Mouse (Mus musculus): ENCODE data around the gene Nlrp6.
"Not testable (repeated sequence)": the region's sequence is repeated elsewhere in the genome, so short reads cannot be mapped to it uniquely, and the experiment has no call there.

Gene Nlrp6

DNA sequence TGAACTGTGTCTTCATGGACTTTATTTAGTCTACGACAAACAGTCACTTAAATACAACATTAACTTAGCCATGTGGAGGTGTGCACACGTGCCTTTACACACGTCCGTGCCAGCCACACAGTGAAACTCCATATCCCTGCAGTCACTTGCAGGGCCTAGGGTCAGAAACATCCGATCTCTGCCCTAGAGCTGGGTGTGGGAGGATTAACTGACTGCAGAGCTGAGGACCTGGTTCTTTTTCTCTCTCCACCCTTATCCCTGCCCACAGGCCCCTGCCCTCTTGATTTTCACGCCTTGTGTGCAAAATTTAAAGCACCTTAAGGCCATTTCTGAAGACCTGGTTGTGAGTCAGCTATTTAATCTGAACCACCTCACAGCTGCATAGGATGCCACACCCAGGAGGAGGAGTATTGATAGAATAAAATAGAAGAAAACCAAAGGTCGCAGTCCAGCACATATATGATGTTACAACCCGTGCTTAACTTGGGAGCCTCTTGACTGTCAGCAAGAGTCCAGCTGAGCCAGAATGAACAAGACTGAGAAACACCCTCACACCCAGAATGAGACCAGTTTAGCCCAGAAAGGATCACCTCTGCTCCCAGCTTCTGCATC lies at the start of gene Nlrp6:
Nlrp6 (plus strand) TSS at position 485 of the 612 bp plus-strand sequence.
- DNase-seq (ENCODE audit: low read depth) = no peak

DNA sequence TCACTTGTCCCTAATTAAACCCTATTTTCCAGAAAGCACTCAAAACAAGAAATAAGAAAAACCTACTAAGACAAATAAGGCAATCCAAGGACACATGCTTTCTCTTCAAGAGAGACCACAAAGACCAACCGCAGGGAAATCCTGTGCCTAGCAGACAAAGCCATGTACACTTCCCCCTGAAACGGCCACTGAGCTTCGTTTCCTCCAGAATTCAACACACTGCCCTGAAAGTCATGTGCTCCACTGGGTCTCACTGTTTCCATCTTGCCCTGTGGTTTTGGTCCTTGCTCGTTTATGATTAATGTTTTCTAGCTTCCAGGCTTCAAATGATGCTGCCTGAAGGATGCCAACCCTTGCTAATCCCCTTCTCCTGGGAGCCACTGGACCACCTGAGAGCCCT lies 46.5 kb upstream of the Nlrp6 start:
- DNase-seq (ENCODE audit: low read depth) = no peak

DNA sequence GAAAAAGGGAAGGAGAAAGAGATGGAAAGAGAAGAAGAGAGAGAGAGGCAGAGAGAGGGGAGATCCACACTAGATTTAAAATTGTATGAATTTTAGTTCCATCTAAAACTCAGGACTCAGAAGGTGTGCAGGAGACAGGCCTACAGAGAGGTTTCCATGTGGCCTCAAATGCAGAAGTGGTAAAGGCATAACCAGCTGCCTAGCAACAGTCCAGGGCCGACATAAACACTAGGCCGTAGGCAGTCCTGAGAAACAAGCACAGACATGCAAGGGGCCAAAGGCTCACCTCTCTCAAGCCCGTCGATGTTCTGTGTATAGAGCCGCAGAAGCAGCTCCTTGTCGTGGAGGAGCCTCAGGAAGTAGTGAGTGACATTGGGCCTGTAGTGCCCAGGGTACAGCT lies 43.3 kb upstream of the Nlrp6 start:
- DNase-seq (ENCODE audit: low read depth) = no peak

DNA sequence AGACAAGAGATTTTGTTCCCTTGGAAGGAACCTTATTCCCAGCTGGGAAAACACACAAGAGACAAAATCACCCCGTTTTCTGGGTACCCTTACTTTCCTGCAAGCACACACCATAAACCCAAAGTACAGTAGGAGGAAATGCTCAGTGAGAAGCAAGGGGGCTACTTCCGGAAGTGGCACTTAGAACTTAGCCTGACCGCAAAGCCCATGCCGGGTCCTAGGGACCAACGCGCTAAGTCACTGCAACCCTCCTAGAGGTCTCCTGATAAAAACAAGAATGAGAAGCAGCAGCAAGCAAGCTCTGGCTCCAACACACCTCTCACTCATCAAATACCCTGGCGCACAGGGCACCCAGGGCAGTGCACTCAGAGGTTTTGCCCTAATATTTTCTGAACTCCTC lies 41.3 kb upstream of the Nlrp6 start:
- no peak for DNase-seq (ENCODE audit: low read depth)

DNA sequence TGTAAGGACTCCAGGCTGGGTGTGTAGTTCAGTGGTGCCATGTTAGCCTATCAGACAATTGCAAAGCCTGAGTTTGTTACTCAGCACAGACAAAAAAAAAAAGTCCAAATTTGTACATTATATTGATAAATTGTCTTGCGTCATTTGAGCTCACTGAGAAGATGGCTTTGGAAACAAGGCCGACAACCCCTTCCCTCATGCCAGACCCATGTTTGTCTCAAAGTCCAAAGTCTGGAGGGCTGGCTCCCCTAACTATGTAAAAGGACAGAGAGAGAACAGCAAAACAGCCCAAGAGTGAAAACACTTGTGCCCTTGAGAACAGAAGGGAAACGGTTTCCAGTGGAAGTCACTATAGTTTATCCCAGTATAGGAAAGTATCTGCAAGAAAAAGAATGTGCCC lies 40.3 kb upstream of the Nlrp6 start:
- DNase-seq (ENCODE audit: low read depth) = no peak

DNA sequence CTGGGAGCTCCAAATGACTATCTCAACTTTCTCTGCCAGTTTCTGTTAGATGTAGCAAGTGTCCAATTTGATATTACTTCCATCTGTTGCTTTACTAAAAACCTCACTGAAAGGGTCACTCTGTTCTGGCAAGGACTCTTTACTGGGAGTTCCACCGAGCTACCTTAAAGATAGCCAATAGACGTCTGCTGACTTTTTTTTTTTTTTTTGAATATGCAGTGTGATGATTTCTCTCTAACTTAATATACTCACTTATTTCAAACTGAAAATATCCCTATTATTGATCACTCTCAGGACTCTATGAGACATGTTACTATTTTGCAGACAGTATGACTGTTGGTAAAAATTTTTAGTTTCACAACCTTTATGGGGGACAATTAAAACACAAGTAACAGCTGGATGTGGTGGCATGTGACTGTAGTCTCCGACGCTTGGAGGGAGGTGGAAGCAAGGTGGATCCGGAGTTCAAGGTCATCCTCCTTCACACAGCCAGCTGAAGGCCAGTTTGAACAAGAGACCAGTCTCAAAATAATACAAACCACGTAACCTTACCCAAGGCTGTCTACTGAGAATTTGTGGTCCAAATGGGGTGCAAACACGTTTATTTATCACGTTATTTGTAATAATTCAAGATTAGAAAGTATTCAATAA lies 39.7 kb upstream of the Nlrp6 start:
- DNase-seq (ENCODE audit: low read depth) = no peak

DNA sequence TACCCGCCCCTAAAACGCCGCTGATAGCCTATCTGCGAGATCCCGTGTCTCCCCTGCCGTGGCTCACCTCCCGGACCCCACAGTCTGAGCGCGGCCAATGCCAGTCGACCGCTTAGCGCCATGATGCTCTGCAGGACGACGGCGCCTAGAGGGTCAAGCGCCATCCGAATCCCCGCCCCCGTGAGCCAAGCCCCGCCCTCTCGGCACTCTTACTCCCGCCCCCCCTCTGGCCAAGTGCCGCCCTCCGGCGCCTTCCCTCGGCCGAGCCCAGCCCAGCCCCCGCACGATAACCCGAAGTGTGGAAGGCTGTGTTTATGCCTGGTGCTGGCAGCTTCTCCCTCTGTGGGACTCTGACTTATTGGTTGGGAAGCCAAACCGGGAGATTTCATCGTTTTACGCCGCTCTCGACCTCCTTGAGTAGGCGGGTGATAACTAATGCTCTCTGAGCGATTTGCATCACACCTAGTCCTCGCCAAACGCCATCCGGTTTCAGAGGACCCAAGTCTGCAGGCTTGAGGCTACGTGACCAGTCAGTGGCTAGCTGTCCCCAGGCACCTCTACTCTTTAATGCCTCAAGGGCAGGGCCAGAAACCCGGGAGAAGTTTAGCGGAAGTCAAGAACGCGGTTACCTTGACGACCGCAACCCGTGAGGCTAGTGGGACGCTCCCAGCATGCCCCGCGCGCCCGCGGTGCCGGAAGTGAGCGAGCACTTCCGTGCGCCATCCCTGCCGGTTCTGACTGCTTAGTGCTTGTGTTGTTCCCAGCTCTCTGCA lies 38.8 kb upstream of the Nlrp6 start, which contains the start of the genes Psmd13 and Sirt3:
Psmd13 (plus strand) TSS at position 273 of the 773 bp plus-strand sequence.
Sirt3 (minus strand) TSS at position 614 of the 773 bp plus-strand sequence.
- peak; percentile 91 for DNase-seq (ENCODE audit: low read depth)

DNA sequence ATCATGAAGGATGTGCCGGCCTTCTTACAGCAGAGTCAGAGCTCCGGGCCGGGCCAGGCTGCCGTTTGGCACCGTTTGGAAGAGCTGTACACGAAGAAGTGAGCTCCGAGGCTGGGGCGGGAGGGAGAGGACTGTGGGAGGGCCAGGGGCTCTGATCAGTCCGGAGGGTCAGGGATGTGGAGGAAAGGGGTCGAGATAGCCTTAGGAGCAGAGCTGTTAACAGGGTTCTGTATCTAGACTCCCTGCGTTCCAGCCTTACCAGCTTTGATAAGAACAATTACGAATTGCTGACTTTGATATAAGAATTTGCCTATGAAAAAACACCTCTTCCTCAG lies 38.3 kb upstream of the Nlrp6 start:
- no peak for DNase-seq (ENCODE audit: low read depth)

DNA sequence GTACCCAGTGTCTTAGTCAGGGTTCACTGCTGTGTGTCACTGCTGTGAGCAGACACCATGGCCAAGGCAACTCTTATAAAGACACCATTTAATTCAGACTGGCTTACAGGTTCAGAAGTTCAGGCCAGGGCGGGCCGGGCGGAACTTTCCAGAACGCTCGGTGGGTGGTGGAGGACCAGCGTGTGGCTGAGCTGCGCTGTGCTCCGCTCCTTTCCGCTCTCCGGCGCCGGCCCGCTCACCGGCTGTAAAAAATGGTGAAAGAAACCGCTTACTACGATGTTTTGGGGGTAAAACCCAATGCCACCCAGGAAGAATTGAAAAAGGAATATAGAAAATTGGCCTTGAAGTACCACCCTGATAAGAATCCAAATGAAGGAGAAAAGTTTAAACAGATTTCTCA lies 30.1 kb upstream of the Nlrp6 start:
- not testable (repeated sequence) for DNase-seq (ENCODE audit: low read depth)

DNA sequence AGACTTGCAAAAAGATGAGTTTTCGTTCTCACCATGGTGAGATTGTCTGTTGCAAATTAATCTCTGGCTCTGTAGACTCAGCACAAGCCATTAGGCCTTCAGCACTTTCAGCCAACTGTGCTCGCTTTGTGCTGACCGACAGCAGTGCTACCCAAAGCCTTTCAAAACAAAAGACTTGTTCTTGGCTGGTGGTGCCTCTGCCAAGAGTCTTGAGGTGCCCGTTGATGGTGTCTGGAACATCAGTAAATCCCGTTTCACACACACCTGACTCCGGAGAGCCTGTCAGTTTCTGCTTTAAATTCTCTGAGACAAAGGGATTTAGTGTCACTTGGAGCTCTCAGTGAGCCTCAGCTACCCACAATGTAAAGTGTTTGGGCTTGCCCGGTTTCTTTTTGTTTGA lies 26.7 kb upstream of the Nlrp6 start:
- no peak for DNase-seq (ENCODE audit: low read depth)

DNA sequence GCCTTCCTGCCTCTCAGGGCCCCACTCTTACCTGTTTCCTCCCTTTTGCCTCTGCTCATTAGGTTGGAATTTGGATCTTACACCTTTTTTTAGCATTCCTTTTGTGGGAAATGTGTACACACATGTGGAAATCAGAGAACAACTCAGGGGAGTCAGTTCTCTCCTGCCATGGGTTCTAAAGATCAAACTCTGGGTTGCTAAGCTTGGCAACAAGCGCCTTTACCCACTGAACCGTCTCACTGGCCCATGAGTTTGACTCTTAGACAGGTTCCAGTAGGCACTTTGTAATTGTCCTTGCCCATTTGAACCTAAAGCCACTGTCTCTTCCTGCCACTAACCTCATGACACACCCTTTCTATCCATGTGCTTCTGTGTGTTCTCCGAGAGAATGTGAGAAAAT lies 26.1 kb upstream of the Nlrp6 start:
- no peak for DNase-seq (ENCODE audit: low read depth)

DNA sequence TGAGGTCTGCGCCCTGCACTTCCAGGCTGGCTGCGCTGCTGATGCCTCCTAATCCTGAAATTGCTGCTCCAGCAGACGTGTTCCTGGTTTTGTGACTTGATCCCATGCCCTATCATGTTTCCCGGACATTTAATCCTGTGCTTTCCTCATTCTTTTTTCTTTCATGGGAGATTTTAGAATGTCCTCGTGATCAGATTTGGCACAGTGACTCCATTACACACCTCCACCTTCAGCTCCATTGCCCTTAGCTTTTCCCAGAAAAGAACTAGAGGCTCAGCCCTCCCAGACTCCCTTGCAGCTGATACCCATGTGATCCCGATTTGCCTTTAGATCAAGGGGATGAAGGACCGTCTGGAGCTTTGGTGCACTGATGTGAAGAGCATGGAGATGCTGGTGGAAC lies 22.8 kb upstream of the Nlrp6 start:
- DNase-seq (ENCODE audit: low read depth) = no peak

DNA sequence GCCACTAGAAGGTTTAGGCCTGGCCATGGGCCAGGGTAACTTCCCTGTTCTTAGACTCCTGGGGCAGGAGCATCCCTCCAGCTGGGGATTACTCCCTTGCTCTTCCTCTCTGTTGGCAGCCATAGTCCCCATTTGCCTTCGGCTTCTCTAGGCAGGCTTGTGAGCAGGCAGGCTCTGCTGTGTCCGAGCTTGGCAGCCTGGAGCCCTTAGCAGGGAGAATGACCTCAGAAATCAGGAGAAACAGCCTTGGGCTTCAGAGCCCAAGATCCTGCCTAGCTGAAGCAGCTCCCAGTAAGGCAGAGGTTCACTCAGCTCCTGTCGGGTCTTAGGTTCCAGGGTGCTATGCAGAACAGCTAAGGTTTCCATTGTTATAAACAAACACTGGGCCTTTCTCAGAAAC lies 21.6 kb upstream of the Nlrp6 start:
- no peak for DNase-seq (ENCODE audit: low read depth)

DNA sequence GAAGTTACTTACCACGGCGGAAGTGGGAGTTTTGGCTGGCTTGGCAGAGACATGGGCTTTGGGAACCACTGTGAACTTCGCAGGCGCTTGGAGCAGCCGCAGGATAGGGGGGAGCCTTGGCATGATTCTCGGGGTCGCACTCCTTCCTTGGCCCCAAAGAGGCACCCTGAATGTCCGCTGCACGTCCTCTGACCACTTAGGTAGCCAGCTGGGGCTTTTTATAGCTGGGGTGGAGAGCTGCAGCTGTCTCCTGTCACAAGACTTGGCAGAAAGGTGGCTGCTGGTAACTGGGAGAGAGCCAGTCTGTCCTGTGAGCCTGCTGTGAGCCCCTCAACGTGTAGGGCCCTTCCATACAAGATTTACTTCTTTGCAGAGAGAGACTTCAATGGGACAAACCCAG lies 20.5 kb upstream of the Nlrp6 start, which contains the start of gene Cox8b:
Cox8b (minus strand) TSS at position 227 of the 400 bp plus-strand sequence.
- no peak for DNase-seq (ENCODE audit: low read depth)

DNA sequence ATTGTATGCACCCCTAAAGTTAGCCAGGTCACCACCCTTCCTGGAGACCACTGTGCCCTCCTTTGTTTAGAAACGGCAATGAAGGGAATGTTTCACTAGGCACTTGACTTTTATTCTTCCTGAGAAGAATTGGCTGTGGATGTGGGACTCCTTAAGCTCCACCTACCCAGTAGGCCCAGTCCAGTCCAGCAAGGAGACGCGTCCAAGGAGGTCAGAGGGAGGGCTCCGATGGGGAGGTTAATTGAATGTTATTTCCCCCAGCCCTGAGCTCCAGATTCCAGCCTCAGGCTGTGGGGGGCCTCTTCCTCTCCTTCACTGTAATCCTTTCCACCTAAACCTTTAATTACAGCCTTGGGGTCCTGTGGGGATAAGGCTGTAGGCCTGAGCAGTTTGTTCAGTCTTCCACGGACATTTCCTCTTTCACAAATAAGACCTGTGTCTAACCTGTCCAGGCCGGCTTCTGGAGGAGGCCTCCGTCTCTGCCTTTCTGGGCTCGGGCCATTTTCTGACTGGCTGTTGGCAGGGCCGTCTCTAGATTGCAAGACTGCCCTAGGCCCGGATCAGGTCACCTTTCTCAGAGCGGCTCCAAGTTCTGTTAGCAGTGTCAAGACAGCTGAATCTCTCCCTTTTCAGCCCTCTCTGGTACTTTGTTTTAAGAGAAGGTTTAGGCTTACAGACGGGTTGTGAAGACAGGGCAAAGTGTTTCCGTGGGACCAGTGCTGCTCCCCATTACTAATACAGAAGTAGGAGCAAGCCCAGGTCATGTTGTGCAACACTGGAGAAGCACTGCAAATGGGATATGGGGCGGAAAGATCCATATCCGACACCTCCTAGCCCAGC lies 18.4 kb upstream of the Nlrp6 start:
- no peak for DNase-seq (ENCODE audit: low read depth)

DNA sequence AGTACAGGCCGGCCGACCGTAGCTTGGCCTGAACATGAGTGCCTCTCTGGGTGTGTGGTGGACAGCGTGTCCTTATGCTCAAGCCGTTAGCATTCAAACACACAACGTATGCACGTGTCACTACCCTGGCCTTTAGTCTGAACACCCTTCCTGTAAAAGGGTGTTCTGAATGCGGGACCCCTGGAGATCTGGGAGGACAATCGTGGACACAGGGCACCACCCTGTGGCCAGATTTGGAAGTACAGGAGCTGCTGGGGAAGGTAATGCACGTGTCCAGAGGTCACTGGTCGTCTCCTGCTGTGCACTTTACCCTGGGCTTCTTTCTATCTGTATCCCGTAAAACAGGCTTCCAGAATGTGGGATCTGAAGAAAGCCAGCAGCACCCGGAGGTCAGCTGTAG lies 17.5 kb upstream of the Nlrp6 start:
- DNase-seq (ENCODE audit: low read depth) = no peak

DNA sequence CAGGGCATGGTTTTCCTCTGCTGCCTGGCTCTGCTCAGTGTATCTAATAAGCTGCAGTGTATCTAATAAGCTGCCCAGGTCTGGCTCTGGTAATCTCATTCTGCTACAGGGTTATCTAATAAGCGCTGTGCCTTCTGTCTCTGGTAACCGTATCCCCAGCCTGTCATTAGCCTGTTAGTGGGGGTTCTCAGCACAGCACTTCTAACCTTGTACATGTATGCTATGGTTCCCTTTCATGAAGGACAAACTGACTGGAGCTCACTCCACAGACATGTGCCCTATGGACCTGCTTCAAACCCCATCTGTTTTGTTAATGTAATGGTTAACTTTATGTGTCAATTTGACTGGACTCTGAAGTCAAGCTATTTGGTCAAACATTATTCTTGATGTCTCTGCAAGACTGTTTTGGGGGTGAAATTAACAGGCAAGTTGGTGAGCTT lies 15.0 kb upstream of the Nlrp6 start:
- DNase-seq (ENCODE audit: low read depth) = no peak

DNA sequence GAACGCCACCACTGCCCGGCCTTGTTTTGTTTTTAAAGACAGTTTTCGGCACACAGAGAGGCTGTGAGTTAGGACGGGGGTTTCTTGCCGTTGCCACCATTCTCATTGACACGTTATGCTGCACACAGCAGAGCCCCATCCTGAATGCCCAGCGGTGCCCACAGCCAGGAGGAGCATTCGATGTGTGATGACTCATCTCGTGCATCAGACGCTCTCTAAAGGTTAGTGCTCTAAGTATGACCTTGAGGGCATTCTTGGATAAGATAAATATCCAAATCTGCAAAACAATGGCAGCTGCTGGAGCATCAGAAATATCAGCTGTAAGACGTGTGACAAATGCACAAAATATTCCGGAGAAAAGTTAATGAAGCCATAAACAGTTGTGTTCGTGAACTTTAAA lies 13.6 kb upstream of the Nlrp6 start:
- no peak for DNase-seq (ENCODE audit: low read depth)

DNA sequence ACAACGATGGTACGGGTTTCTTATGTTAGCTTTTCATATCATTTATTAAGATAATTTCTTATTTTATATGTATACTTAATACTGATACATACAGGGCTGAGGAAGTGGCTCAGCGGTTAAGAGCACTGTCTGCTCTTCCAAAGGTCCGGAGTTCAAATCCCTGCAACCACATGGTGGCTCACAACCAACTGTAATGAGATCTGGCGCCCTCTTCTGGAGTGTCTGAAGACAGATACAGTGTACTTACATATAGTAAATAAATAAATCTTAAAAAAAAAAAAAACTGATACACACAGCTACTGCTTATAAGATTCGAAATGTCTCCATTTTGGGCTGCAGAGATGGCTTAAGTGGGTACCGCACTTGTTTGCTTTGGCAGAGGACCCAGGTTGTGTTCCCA lies 13.0 kb upstream of the Nlrp6 start:
- no peak for DNase-seq (ENCODE audit: low read depth)

DNA sequence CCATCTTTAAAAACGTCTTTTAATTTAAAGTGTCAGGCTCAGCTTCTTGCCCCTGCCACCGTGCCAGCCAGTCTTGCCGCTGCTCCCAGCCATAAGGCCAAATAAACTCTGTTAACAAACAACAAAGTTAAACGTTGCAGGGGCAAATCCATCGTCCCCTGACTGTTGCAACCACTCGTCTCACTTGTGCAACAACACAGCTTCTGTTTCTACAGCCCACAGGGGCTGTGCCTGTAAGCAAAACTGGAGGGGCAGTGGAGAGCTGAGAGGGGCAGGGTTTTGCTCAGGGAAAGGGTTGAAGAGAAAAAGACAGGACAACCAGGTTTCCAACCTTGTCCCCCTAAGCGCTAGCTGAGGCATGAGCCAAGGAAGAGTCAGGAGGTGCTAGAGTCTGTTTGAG lies 12.5 kb upstream of the Nlrp6 start:
- DNase-seq (ENCODE audit: low read depth) = no peak

DNA sequence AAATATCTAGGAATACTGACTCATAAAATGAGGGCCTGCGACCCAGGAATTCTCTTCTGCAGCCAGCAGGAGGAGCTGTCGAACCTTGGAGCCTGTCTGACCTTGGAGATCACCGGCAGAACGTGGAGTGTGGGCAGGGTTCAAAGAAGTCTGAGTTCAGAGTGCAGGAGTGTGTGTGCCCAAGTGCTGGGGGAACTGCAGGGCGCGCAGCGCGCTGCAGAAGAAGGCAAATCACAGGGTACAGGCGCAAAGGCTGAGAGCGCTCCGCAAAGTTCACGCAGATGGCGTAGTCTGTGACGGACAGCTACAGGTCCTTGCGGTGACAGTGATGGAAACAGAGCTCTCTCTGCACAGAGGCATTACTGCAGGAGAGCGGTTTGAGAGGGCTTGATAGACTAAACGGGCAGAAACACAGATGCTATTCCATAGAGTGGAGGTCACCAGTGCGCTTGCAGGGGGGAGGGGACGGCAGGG lies 12.0 kb upstream of the Nlrp6 start:
- DNase-seq (ENCODE audit: low read depth) = peak; percentile 61

DNA sequence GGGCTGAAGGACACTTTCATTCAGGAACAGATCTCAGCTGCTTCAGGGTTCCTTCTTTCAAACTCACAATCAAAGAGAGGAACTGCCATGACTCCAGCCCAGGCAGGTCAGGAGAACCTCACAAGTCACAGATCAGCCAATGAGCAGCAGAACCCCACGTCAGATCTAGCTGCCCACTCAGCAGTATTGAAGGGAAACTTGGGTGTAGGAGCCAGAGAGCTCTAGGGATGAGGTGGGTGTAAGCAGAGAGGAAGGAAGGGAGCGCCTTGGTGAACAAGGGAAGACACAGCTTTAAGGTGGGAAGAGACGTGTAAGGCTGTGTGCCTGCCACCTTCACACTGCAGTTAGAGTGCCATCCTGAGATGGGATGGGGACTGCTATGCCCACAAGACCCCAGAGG lies 8.4 kb upstream of the Nlrp6 start:
- DNase-seq (ENCODE audit: low read depth) = no peak
